Mouse (Mus musculus) heart, embryonic 14.5 days (tissue): Measurements from ENCODE around the gene Patz1. TPM values are rescaled to one million over a fixed set of nuclear protein-coding genes. Genes with fewer than 3 reads are reported as not detected.
A peak's percentile ranks its signal among the peaks of the same experiment; 100 is the strongest.

Experiments used
- ATAC-seq: fragments of 200-750 bp; cut with Nextera tagmentation; 2 replicates; pipeline ENCODE4 v1.8.0; 2017; ENCODE audit warnings: low read depth, moderate TSS enrichment; ENCODE audit not compliant: insufficient number of reproducible peaks, insufficient read depth, low FRiP score
- H3K27ac ChIP-seq, 2 experiments: fragments of 200-500 bp in 1 of 2; fragments of 300-500 bp in 1 of 2; sonication (generic) in 1 of 2; replicated peaks in 1 of 2; 2 replicates each; pipeline ENCODE4 v1.5.1; 2012 to 2014; ENCODE audit warnings: low read depth in 2 of 2, low read length in 2 of 2, control low read depth in 1 of 2, mild to moderate bottlenecking in 1 of 2, mixed read lengths in 1 of 2; ENCODE audit not compliant: control insufficient read depth in 1 of 2, insufficient read depth in 1 of 2
- H3K27me3 ChIP-seq: fragments of 300-500 bp; sonication (generic); 2 replicates; pipeline ENCODE4 v1.6.1; 2014; ENCODE audit warnings: mild to moderate bottlenecking, low read length, control low read depth; ENCODE audit not compliant: control insufficient read depth, insufficient read depth
- H3K36me3 ChIP-seq: fragments of 300-500 bp; sonication (generic); 2 replicates; pipeline ENCODE4 v1.6.1; 2014; ENCODE audit warnings: mild to moderate bottlenecking, control low read depth, low read length, mixed read lengths; ENCODE audit not compliant: control insufficient read depth, insufficient read depth
- H3K4me1 ChIP-seq, 2 experiments: fragments of 200-500 bp in 1 of 2; fragments of 300-500 bp in 1 of 2; sonication (generic) in 1 of 2; 2 replicates each; pipeline ENCODE4 v1.6.1; 2012 to 2014; ENCODE audit warnings: low read length in 2 of 2, control low read depth in 1 of 2, mixed read lengths in 1 of 2; ENCODE audit not compliant: control insufficient read depth in 2 of 2, insufficient read depth in 2 of 2
- H3K4me2 ChIP-seq: fragments of 300-500 bp; sonication (generic); 2 replicates; pipeline ENCODE4 v1.6.1; 2014; ENCODE audit warnings: mild to moderate bottlenecking, low read length
- H3K4me3 ChIP-seq, 2 experiments: fragments of 200-500 bp in 1 of 2; fragments of 300-500 bp in 1 of 2; sonication (generic) in 1 of 2; 2 replicates each; pipeline ENCODE4 v1.5.1; 2012 to 2014; ENCODE audit warnings: low read length in 2 of 2, mild to moderate bottlenecking in 2 of 2, control low read depth in 1 of 2, low read depth in 1 of 2, moderate library complexity in 1 of 2; ENCODE audit not compliant: control insufficient read depth in 1 of 2, insufficient read depth in 1 of 2
- H3K9ac ChIP-seq: fragments of 300-500 bp; sonication (generic); 2 replicates; pipeline ENCODE4 v1.6.1; 2014; ENCODE audit warnings: mild to moderate bottlenecking, low read length
- H3K9me3 ChIP-seq: fragments of 300-500 bp; sonication (generic); 2 replicates; pipeline ENCODE4 v1.6.1; 2016; ENCODE audit warnings: low read length, control low read depth; ENCODE audit not compliant: control insufficient read depth
- WGBS: fragments of 180-500 bp; shearing (Covaris S2); extraction: QIAGEN DNeasy Blood & Tissue Kit; methylation state at CpG from one replicate; pipeline ENCODE4 v1.1.7; 2014; 5-methylcytosine and 5-hydroxymethylcytosine counted together
- polyA plus RNA-seq: library from polyadenylated mRNA; unstranded; fragments of >200 nt; fragmentation: Nextera tagmentation; extraction: Ambion mirVana; gene quantifications from 2 replicates; pipeline ENCODE4 v1.2.1, GENCODE M21; 2014

Patz1 gene
- polyA plus RNA-seq, 1 experiment from 2014 or later: 23.7 TPM

DNA sequence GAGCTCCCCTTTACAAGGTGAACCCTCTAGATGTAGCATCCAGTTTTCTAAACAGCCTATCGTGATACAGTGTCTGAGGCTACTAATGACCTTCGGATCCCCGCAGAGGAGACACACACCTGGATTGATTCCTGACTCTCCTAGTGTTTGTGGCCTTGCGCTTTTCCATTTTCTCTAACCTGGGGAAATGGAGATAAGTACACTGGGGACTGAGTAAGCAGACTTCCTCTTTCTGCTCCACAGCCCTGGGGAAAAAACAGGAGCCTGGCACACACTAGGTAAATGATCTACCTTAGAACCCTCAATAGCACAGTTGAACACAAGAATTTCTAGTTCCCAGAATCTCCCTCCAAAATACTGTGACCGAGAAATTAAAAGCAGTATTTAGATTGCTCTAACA is 753 bp upstream of the Patz1 start:
- H3K36me3 ChIP-seq: peaks cover 2% of the 10 kb centered on the region
- no peaks in the 10 kb centered on the region for H3K27me3 ChIP-seq

DNA sequence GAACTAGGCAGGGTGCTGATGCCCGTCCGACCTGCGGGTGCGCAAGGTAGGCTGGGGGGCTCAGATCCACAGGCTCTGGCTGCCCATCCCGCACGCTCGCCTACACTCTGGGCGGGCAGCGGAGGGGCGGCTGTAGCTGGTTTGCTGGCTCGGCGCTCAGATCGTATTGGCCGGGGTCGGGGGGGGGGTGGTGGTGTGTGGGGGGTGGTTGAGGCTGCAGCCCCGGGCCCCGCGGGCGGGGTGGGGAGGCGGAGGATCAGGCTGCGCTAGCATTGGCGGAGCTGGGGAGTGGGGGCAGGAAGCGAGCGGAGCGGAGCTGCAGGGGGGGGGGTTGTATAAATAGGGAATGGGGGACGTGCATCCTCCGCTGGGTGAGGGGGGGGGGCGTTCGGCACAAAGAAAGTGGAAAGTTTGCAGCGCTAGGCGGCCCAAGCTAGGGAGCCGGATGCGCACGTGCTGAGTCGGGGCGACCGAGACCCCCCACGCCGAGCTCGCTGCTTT is 678 bp downstream of the Patz1 start:
- Histone ChIP-seq H3K4me1 (peaks cover 14 to 25% of the 10 kb centered on the region in 2 experiments), H3K4me2 (peak overlapping the region; percentile 83), H3K27me3 (no peaks in the 10 kb centered on the region), H3K36me3 (peaks cover 16% of the 10 kb centered on the region), H3K9me3 (no peaks in the 10 kb centered on the region), H3K9ac (peak overlapping the region; percentile 98), H3K4me3 (peak overlapping the region; percentile 67 to 86), H3K27ac (peak overlapping the region; percentile 99 to 100)
- ATAC-seq: peak; percentile 88
- WGBS: under 1% methylated on average over 35 of the region's 40 CpGs

More for the DNA sequence above, 753 bp upstream of the Patz1 start:
- Histone ChIP-seq H3K27ac (peak overlapping the region in 1 of 2 experiments; percentile 100; a peak in 1 of 4 replicates), H3K9me3 (no peaks in the 10 kb centered on the region), H3K4me3 (peak overlapping the region in 1 of 2 experiments; percentile 67; a peak in 1 of 4 replicates), H3K9ac (peak overlapping the region; percentile 98), H3K4me2 (peak overlapping the region; percentile 83), H3K4me1 (peaks cover 6 to 12% of the 10 kb centered on the region in 2 experiments)
- 69% methylated on average over 5 of the region's 5 CpGs for WGBS
- no peak for ATAC-seq

DNA sequence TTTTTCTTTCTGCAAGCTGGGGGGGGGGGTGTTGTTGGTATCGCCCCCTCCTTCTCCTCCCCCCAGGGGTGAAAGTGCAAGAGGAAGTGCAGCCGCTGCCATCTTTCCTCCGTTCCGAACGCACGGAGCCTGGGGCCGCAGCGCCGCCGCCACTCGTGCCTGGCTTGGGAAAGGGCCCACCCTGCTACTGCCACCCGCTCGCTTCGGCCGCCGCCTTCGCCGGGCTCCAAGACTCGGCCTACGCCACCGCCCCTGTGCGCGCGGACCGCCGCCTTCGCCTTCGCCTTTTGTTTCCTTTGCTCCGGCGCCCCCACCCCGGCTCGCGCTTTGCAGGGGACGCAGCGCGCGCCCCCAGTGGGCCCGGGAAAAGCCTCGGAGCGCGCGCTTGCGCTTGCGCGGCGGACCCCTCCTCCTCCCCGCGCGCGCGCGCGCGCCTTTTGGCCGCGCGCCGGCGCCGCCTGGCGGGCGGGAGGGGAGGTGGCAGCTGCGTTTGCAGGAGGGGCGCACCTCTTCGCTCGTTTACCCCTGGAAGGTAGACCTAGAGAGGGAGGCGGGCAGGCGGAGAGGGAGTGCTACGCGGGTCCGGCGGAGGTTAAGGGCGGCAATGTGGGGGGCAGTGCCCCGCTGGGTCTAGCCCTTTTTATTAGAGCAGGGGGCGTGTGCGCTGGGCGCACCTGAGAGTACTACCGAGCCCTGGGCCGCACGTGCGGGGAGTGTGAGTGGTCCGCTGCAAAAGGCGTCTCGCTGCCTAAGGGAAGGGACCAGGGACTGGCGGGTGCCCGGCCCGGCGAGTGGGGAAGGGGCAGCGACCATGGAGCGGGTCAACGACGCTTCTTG is 1.3 kb downstream of the Patz1 start:
- under 1% methylated on average over 76 of the region's 92 CpGs for WGBS
- Histone ChIP-seq H3K27ac (peak overlapping the region; percentile 99 to 100), H3K4me2 (peak overlapping the region; percentile 83), H3K9me3 (no peaks in the 10 kb centered on the region), H3K4me1 (peaks cover 14 to 30% of the 10 kb centered on the region in 2 experiments), H3K4me3 (peak overlapping the region; percentile 67 to 74), H3K9ac (peak overlapping the region; percentile 98), H3K36me3 (peaks cover 23% of the 10 kb centered on the region), H3K27me3 (no peaks in the 10 kb centered on the region)
- peak; percentile 62 for ATAC-seq

DNA sequence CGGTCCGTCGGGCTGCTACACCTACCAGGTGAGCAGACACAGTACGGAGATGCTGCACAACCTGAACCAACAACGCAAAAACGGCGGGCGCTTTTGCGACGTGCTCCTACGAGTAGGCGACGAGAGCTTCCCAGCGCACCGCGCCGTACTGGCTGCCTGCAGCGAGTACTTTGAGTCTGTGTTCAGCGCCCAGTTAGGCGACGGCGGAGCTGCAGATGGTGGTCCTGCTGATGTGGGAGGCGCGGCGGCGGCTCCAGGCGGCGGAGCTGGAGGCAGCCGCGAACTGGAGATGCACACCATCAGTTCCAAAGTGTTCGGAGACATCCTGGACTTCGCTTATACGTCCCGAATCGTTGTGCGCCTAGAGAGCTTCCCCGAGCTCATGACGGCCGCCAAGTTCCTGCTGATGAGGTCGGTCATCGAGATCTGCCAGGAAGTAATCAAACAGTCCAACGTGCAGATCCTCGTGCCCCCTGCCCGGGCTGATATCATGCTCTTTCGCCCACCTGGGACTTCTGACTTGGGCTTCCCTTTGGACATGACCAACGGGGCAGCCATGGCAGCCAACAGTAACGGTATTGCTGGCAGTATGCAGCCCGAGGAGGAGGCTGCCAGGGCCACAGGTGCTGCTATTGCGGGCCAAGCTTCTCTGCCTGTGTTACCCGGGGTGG is 2.1 kb downstream of the Patz1 start:
- ATAC-seq: no peak

DNA sequence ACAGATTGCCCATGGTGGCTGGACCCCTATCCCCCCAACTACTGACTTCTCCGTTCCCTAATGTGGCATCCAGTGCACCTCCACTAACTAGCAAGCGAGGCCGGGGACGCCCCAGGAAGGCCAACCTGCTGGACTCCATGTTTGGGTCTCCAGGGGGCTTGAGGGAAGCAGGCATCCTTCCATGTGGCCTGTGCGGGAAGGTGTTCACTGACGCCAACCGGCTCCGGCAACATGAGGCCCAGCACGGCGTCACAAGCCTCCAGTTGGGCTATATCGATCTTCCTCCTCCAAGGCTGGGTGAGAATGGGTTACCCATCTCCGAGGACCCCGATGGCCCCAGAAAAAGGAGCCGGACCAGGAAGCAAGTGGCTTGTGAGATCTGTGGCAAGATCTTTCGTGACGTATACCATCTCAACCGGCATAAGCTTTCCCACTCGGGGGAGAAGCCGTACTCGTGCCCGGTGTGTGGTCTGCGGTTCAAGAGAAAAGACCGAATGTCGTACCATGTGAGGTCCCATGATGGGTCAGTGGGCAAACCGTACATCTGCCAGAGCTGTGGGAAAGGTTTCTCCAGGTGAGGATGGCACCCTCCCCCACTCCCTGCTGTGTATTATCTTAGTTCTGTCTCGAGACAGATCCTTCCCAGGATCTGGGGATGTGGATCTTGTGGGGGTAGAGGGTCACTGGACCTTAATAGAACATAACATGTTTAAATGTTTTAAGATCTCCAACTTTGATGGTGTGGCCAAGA is 2.8 kb downstream of the Patz1 start:
- no peak for ATAC-seq
- H3K9ac ChIP-seq: peak overlapping the region; percentile 98
- H3K27me3 ChIP-seq: no peaks in the 10 kb centered on the region
- peak overlapping the region; percentile 83 for H3K4me2 ChIP-seq
- H3K9me3 ChIP-seq: no peaks in the 10 kb centered on the region
- peaks cover 37% of the 10 kb centered on the region for H3K36me3 ChIP-seq
- WGBS: 4% methylated on average over 26 of the region's 26 CpGs
- H3K4me1 ChIP-seq: peaks cover 19 to 38% of the 10 kb centered on the region in 2 experiments
- peak overlapping the region; percentile 67 to 74 for H3K4me3 ChIP-seq
- H3K27ac ChIP-seq: peak overlapping the region; percentile 69 to 100

More for the DNA sequence above, 2.1 kb downstream of the Patz1 start:
- Histone ChIP-seq H3K4me2 (peak overlapping the region; percentile 83), H3K27ac (peak overlapping the region; percentile 60 to 100), H3K4me1 (peaks cover 16 to 35% of the 10 kb centered on the region in 2 experiments), H3K4me3 (peak overlapping the region; percentile 67 to 74), H3K9ac (peak overlapping the region; percentile 98), H3K27me3 (no peaks in the 10 kb centered on the region), H3K9me3 (no peaks in the 10 kb centered on the region), H3K36me3 (peaks cover 30% of the 10 kb centered on the region)
- WGBS: under 1% methylated on average over 50 of the region's 50 CpGs

DNA sequence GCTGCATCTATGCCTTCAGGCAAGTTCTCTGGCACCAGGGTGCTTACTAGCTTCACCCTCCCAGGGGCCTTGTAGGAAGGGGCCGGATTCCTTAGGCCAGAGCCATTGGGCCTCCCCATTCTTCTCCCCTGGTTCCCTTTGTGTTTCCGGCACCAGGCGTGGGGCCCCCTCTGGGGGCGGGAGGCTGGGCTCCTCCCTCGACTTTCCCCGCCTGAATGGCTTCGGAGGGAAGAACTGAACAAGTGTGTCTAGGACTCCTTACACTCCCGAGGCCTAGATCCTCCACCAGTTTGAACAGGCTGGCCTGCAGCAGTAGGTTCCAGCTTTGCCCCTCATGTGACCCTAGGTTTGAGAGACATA is 3.4 kb downstream of the Patz1 start:
- H3K4me3 ChIP-seq: peak overlapping the region; percentile 67 to 74
- H3K36me3 ChIP-seq: peaks cover 43% of the 10 kb centered on the region
- no peaks in the 10 kb centered on the region for H3K9me3 ChIP-seq
- ATAC-seq: no peak
- H3K9ac ChIP-seq: peak overlapping the region; percentile 98
- peak overlapping the region; percentile 69 to 100 for H3K27ac ChIP-seq
- no peaks in the 10 kb centered on the region for H3K27me3 ChIP-seq
- WGBS: under 1% methylated on average over 8 of the region's 8 CpGs
- peaks cover 19 to 38% of the 10 kb centered on the region in 2 experiments for H3K4me1 ChIP-seq
- H3K4me2 ChIP-seq: peak overlapping the region; percentile 83

DNA sequence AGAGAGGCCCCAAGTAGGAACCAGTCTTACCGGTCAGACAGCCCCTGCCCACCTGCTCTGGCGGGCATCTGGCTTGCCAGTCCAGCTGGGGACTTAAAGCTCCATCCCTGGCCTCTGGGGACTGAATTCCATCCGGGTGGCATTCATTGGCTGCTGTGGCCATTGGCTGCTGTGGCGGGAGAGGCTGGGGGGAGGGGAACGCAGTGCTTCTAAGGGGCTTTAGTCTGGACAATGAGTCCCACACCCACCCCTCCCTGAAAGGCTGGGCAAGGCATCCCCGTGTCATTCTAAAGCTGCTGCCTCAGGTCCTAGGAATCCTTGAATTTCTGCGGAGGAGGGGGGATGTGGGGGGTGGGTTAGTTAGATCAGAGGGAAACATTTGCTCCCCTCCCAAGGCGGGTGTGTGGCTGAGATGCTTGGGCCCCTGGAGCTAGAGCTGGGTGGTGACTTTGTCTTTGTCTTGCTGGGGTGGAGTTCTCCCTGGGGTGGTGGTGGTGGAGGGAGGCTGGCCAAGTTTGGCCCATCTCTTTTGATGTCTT is 4.1 kb downstream of the Patz1 start:
- Histone ChIP-seq H3K9ac (peak overlapping the region; percentile 98), H3K4me2 (peak overlapping the region; percentile 83), H3K27me3 (no peaks in the 10 kb centered on the region), H3K9me3 (no peaks in the 10 kb centered on the region), H3K27ac (peak overlapping the region; percentile 69 to 100; a peak in 3 of 4 replicates), H3K4me1 (peaks cover 19 to 38% of the 10 kb centered on the region in 2 experiments), H3K36me3 (peaks cover 50% of the 10 kb centered on the region), H3K4me3 (peak overlapping the region; percentile 67 to 74)
- no peak for ATAC-seq
- WGBS: under 1% methylated on average over 8 of the region's 8 CpGs
